Mouse (Mus musculus) R1 (cell line): ENCODE results near the gene Dlgap4.

Experiments used
- DNase-seq: peaks from one replicate; pipeline ENCODE4 v3.0.0-alpha.2; 2018; ENCODE audit warnings: low read depth, low spot score

The Dlgap4 gene

GRCm38 (mm10) chr2:156613541-156614257 is at the start of gene Dlgap4:
Gene Dlgap4, plus strand, starts transcription at chr2:156613705.
- peak; percentile 45 for DNase-seq

DNA sequence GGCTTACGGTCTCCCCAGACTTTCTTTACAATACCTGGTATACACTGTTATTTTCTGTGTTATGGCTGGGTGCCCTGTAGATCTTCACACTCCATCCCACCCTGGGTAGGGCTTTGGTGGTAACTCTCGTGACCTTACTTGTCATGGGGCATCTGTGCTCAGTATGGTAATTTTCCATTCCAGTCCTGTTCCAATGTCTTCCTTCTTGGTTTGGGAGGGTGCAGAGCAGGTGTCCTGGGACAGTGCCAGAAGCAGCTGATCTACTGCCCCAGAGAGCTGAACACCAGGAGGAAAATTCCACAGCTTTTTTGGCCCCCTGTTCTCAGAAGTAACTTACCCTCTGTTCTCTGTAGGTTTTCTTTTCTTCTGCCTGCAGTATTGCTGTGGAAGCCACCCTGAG is 47.0 kb upstream of the Dlgap4 start:
- DNase-seq, result no peak

GRCm38 (mm10) chr2:156568647-156569046 is 44.9 kb upstream of the Dlgap4 start:
- no peak for DNase-seq

DNA sequence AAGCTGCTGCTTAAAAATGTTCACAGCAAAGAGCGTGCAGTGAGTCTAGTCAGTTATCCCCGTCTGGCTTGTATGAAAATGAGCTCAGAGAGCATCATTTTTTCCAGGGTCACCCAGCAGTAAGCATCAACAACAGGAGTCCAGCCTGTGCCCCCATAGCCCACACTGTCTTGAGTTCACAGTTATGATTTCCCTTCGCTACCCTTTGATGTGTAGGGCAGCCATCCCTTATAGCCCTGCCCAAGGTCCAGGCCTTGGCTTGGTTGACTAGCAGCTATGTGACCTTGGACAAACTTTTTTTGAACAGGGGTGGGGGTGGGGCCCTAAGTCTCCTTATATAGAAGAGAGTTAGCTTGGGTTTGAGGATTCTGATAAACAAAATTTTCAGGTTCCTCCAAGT is 44.2 kb upstream of the Dlgap4 start:
- DNase-seq, result no peak

GRCm38 (mm10) chr2:156571521-156571920 is 42.0 kb upstream of the Dlgap4 start:
- DNase-seq, result no peak

GRCm38 (mm10) chr2:156576850-156577587 is 36.5 kb upstream of the Dlgap4 start:
- no peak for DNase-seq

DNA sequence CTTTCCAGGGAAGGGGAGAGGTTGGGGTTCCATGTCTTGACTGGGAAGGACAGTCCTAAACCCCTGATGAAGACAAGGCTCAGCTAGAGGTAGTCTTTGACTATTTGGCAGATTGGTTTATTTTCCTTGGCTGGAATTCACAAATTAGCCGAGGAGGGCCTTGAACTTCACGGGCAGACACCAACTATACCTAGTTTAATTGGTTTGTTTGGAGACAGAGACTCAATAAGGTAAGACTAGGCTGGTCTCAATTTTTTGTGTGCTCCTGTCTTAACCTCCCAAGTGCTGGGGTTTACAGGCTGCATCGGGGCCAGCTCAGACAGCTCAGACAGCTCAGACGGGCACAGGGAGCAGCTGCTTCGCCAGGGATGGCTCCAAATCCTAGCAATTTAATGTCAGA is 33.0 kb upstream of the Dlgap4 start:
- DNase-seq, result no peak

DNA sequence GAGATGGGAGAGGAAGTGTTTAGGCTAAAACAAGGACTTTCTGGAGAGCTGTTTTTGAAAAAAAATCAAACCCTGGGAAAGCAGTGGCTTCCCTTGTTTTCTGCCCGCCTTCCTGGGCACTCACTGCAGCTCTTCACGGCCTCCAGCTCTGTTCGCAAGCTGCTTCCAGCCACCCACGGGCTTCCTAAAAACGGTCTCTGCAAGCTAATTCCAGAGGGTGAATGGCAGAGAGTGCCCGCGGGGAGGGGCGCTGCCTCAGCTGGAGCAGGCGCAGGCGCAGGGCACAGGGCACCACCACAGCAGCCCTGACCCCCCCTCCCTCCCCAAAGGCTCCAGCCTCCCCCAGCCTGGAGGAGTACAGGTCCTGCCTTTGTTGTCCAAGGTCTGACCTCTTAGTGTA is 32.3 kb upstream of the Dlgap4 start:
- no peak for DNase-seq

DNA sequence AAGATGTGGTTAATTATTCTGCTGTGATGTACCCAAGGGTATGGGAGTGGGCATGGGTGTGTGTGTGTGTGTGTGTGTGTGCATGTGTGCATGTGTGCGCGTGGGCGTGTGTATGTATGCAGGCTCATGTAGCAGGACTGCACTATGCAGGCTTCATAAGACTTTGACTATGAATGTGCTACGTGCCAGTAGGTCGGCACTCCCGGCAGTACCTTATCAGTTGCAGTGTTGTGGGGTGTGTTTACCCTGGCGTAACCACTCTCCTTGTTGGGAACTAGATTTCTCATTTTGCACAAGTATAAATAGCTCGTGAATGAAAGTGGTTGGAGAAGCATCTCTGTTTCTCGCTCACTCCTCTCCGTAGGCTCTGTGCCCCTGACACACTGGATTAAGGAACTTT is 30.6 kb upstream of the Dlgap4 start:
- DNase-seq, result no peak

- peak; percentile 51 for DNase-seq
Observed at GRCm38 (mm10) chr2:156584154-156584796, 29.2 kb upstream of the Dlgap4 start.

- DNase-seq, result no peak
Observed at GRCm38 (mm10) chr2:156584797-156585471, 28.6 kb upstream of the Dlgap4 start.

DNA sequence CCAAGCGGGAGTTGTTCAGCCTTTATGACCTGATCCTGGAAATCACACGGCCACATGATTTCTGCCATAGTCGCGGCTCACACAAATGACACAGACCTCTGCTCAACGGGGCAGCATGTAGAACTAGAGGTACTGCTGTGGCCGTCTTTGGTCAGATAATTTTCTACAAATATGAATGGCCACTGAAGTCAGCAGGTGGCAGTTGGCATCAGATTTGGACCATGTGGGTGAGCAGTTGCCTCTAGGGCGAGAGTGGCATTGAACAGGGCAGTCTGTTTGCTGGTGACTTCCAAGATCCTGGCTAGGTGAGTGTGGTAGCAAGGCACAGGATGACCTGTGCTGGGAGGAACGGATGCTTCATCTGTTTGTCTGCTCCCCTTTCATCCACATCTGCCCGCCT is 24.0 kb upstream of the Dlgap4 start:
- no peak for DNase-seq

- DNase-seq, result no peak
Observed at GRCm38 (mm10) chr2:156594987-156595490, 18.5 kb upstream of the Dlgap4 start.

DNA sequence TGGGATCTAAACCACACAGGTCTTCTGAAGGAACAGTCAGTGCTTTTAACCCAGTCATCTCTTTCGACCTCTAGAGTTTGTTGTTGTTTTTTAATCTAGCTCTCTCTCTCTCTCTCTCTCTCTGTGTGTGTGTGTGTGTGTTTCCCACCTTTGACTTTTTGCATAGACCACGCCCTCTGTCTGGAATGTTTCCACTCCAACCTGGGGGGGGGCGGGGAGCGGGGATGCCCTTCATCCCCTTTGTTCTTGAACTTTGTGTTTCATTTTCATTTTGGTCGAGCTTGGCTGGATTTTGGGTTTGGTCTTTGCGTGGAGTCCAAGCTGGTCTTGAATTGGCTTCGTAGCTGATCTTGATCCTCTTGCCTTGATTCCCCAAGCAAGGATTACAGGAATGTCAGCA is 10.9 kb upstream of the Dlgap4 start:
- DNase-seq, result peak; percentile 77

GRCm38 (mm10) chr2:156603671-156604070 is 9.8 kb upstream of the Dlgap4 start:
- DNase-seq, result peak; percentile 58

- no peak for DNase-seq
Observed at GRCm38 (mm10) chr2:156605144-156605543, 8.4 kb upstream of the Dlgap4 start.

DNA sequence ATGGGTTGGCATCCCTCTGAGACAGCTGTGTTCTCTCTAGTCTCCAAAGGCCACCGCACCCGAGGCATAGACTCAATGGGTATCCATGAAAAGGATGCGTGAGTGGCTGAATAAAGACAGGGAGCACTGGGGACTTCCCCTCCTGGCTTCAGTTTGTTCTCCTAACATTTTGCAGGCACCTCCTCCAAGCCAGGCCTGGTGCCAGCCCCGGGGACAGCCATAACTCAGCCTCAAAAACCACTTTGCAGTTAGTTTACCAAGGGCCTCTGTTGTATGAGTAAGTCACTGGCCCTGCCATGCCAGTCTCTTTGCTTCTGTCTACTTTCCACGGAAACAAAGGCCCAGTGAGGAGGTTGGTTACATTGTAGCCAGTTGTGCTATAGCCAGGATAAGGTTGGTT is 7.5 kb upstream of the Dlgap4 start:
- DNase-seq, result no peak

GRCm38 (mm10) chr2:156613081-156613540 is 394 bp upstream of the Dlgap4 start:
- DNase-seq, result peak; percentile 71

DNA sequence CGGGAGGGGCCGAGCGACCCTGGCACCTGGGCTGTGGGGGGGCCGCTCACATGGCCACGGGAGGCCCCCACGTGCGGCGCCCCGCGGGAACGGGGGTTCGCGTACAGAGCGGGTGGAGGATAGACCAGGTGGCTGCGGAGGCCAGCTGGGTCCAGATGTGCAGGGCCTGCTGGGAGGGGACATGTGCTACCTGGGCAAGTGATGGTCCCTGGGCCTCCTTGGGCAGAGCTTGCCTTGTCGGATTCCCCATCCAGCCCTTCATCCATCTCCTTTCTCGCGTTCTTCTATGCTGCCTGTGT is 702 bp downstream of the Dlgap4 start:
- peak; percentile 35 for DNase-seq

DNA sequence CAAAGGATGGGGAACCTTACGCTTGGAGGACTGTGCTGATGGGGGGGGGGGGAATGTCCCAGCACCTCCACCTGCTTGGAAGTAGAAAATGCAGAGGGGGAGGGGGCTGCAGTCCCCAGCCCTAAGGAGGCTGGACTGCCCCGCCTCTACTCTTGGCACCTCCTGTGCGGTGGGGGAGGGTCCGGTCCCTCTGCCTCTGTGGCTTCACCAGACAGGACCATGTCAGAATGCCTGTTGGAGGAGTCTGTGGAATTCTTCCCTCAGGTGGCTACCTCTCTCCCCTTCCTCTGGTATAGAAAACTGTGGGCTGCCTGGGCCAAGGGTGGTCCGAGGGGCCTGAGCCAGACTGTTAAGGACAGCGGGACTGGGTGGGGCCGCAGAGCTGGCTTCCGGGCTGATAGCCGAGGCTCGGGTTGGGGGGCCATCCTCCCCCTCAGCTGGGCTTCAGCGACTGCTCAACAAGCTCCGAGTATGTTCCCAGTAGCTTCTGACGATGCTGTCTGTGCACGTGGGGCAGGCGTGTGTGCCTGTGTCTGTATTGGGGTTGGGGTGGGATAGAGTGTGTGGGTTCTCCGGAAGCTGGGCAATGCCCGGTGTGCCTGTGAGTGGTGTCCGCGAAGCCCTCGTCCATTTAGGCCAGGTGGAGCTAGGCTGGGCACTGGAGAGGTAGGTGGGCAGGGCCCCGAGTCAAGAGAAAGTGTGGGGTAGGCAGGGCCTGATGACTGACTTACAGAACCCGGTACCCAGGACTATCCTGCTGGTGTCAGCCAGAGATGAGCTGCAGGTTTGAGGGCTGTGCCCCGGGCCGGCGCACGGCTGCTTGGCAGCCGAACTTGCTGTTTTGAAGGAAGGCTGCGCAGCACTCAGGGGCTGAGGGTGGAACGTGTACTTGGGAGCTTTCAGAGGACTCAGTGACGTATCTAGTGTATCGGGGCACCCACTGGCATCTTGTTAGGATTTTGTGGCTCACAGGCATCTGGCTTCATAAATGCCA is 1.5 kb downstream of the Dlgap4 start:
- DNase-seq, result peak; percentile 30

DNA sequence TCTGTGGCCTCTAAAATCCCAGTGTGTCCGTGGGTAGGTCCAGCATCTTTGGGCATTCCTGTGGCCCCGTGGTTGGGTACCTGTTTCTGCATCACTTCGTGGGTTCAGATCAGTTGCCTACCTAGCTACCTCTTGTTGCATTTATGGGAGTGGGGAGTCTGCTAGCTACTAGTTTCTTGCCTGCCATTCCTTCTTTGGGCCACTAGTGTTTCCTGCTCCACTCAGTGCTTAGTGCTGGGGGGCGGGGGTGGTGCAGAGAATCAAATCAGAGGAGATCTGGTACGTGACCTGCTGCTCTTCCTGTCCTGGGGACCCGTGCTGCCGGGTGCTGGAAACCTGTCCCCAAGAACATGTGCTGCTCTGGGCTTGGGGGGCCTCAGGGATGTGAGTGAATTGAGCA is 3.0 kb downstream of the Dlgap4 start:
- DNase-seq, result no peak
